Mouse (Mus musculus) embryonic facial prominence, embryonic 10.5 days (tissue): Measurements from ENCODE around the gene Zbp1. TPM values are rescaled to one million over a fixed set of nuclear protein-coding genes. Genes with fewer than 3 reads are reported as not detected.
A peak's percentile ranks its signal among the peaks of the same experiment; 100 is the strongest.

Experiments used
- DNase-seq: peaks from one replicate; pipeline ENCODE4 v3.0.0-alpha.2; 2017; ENCODE audit warnings: low spot score
- H3K27ac ChIP-seq: fragments of 300-500 bp; sonication (generic); replicated peaks from 2 replicates; pipeline ENCODE4 v1.5.1; 2016; ENCODE audit warnings: mild to moderate bottlenecking
- H3K27me3 ChIP-seq: fragments of 300-500 bp; sonication (generic); replicated peaks from 2 replicates; pipeline ENCODE4 v1.6.1; 2016; ENCODE audit warnings: low read depth, mild to moderate bottlenecking; ENCODE audit not compliant: poor library complexity, severe bottlenecking
- H3K36me3 ChIP-seq: fragments of 300-500 bp; sonication (generic); replicated peaks from 2 replicates; pipeline ENCODE4 v1.6.1; 2016; ENCODE audit warnings: mild to moderate bottlenecking, moderate library complexity
- H3K4me1 ChIP-seq: fragments of 300-500 bp; sonication (generic); 2 replicates; pipeline ENCODE4 v1.6.1; 2016
- H3K4me3 ChIP-seq: fragments of 300-500 bp; sonication (generic); 2 replicates; pipeline ENCODE4 v1.5.1; 2016; ENCODE audit warnings: mild to moderate bottlenecking, moderate library complexity
- H3K9me3 ChIP-seq: fragments of 300-500 bp; sonication (generic); 2 replicates; pipeline ENCODE4 v1.6.1; 2016; ENCODE audit warnings: mild to moderate bottlenecking
- WGBS: fragments of 180-500 bp; shearing (Covaris S2); methylation state at CpG from one replicate; pipeline ENCODE4 v1.1.7; 2016; 5-methylcytosine and 5-hydroxymethylcytosine counted together
- polyA plus RNA-seq: library from polyadenylated mRNA; unstranded; fragments of >200 nt; fragmentation: Nextera tagmentation; extraction: Ambion mirVana; gene quantifications from 2 replicates; pipeline ENCODE4 v1.2.1, GENCODE M21; 2016

Zbp1 gene
- not detected in 2 replicates for polyA plus RNA-seq

DNA sequence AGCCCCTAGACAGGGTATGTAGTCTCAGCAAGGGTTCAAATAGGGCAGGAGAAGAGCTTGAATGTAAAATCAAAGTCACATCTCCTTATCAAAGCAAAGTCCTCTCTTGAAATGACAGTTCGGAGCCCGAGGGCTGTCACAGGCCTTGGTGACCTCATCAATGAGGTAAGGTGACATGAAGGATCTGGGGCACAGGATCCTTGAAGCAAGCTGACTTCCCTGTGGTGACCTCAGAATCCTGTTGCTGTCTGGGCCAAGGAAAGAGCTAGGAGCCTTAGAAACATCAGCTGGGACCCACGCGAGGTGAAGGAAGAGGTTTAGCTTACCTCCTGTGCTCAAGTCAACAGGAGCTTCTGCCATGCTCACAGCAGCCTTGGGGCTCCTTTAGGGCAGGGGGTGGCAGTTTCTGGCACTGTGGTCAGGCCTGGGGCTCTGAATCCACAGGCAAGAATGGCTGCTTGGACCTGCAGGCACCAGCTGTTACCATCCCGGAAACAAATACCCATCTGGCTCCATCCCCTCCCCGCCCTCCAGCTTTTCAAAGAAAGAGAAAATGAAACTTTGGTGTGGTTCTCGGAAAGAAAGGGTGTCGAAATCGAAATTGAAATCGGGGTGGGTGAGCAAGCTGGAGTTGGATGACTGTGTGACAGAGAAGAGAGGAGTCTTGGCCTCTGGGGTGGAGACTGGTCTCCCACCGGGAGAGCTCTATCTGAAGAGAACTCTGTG lies at the start of gene Zbp1:
TSS of gene Zbp1 (minus strand) at position 508 of the 726 bp plus-strand sequence.
- H3K4me1 ChIP-seq: peaks cover 3% of the 10 kb centered on the region
- no peaks in the 10 kb centered on the region for H3K9me3 ChIP-seq
- WGBS: 76% methylated on average over 11 of the region's 11 CpGs
- H3K36me3 ChIP-seq: no peaks in the 10 kb centered on the region
- DNase-seq: no peak
- H3K4me3 ChIP-seq: no peak within 1 kb of the TSS
- peaks cover 9% of the 10 kb centered on the region; the same call in 1 of the 2 replicates for H3K27me3 ChIP-seq
- H3K27ac ChIP-seq: no peak within 1 kb of the TSS

GRCm38 (mm10) chr2:173267562-173267961 lies 48.8 kb upstream of the Zbp1 start:
- 82% methylated on average over 3 of the region's 3 CpGs for WGBS
- Histone ChIP-seq H3K9me3 (no peaks in the 10 kb centered on the region), H3K4me1 (peaks cover 66% of the 10 kb centered on the region)

DNA sequence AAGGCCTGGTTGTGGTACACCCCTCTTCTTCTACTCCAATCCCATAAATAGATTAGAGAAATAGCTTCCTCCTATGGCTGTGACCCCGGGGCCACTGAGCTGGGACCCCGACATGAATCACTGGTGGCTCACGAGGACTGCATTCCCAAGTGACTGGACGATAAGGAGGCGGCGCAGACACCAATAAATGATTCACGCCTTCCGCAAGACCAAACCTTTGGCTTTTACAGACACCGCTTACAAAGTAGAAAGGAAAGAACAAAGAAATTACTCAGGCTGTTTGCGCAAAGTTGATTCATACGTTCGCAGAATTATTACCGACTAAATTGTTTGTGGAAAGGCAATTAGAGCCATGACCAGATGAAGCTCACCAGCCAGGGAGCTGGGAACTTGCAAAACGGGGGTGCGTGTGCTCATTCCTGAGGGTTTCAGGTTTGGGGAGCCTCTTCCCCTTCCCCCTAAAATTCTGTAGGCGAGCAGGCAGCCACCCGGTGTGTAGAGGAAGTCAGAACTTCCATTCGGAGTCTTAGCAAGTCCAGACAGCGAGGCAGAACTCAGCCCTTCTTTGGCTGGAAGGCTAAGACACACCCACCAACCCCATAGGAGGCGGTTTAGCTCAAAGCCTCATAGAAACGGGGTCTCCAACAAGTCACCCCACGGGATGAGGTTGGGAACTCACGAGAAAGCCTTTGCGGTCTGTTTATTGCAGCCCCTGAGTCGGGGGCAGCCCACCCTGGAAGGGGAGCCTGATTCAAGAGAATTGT lies 47.8 kb upstream of the Zbp1 start:
- no peaks in the 10 kb centered on the region for H3K9me3 ChIP-seq
- H3K36me3 ChIP-seq: no peaks in the 10 kb centered on the region
- H3K4me1 ChIP-seq: peaks cover 65% of the 10 kb centered on the region
- no peak overlapping the region for H3K4me3 ChIP-seq
- H3K27me3 ChIP-seq: peaks cover 15% of the 10 kb centered on the region; the same call in 1 of the 2 replicates
- H3K27ac ChIP-seq: no peak overlapping the region
- 81% methylated on average over 25 of the region's 25 CpGs for WGBS
- DNase-seq: no peak

More at GRCm38 (mm10) chr2:173267562-173267961, 48.8 kb upstream of the Zbp1 start:
- peaks cover 24% of the 10 kb centered on the region for H3K27me3 ChIP-seq
- no peak overlapping the region for H3K4me3 ChIP-seq
- no peak for DNase-seq
- H3K36me3 ChIP-seq: no peaks in the 10 kb centered on the region
- H3K27ac ChIP-seq: no peak overlapping the region

GRCm38 (mm10) chr2:173265468-173266265 lies 46.9 kb upstream of the Zbp1 start:
- Histone ChIP-seq H3K36me3 (no peaks in the 10 kb centered on the region), H3K4me1 (peaks cover 65% of the 10 kb centered on the region)

DNA sequence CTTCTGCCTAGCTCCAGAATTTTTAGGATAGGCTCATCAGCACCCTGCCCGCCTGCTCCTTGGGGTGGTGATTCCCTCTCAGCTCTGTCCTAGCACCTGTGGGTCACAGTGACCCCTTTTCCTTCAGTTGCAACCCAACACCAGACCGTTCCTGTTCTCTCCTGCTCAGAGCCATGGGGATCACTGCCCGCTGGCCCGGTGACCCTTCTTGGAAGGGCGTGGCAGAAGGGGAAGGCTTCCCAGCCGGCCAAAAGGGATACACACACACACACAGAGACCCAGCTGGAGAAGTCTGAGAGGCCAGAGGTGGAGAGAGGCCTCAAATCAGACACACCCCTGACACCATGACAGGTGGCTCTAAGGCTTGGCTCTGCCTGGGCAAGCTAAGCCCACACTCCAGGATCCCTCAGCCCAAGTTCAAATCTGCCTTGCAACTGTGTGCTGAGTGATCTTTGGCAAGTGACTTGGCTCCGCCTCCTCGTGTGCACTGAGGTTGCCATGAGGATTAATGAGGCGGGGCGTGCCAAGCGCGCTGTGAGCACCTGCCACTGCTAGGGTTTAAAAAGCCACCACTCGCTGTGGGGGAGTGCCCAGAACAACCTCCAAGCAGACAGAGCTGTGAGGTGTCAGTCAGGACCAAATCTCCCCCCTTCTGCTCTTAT lies 45.9 kb upstream of the Zbp1 start:
- 34% methylated on average over 13 of the region's 13 CpGs for WGBS
- no peaks in the 10 kb centered on the region for H3K9me3 ChIP-seq
- H3K4me1 ChIP-seq: peaks cover 66% of the 10 kb centered on the region
- no peak overlapping the region for H3K4me3 ChIP-seq
- peaks cover 13% of the 10 kb centered on the region; the same call in 1 of the 2 replicates for H3K27me3 ChIP-seq
- H3K36me3 ChIP-seq: no peaks in the 10 kb centered on the region
- peak; percentile 39 for DNase-seq
- 0 out of 2 replicates have a peak overlapping the region, but pooled peaks have one; percentile 32 for H3K27ac ChIP-seq

More at GRCm38 (mm10) chr2:173265468-173266265, 46.9 kb upstream of the Zbp1 start:
- no peak for DNase-seq
- H3K4me3 ChIP-seq: no peak overlapping the region
- WGBS: 89% methylated on average over 22 of the region's 22 CpGs
- no peaks in the 10 kb centered on the region for H3K9me3 ChIP-seq
- no peak overlapping the region for H3K27ac ChIP-seq
- H3K27me3 ChIP-seq: peaks cover 13% of the 10 kb centered on the region; the same call in 1 of the 2 replicates

- Histone ChIP-seq H3K4me1 (peaks cover 74% of the 10 kb centered on the region), H3K27ac (peak overlapping the region; percentile 32; the same call in 1 of the 2 replicates), H3K36me3 (no peaks in the 10 kb centered on the region), H3K9me3 (no peaks in the 10 kb centered on the region), H3K4me3 (no peak overlapping the region), H3K27me3 (peaks cover 13% of the 10 kb centered on the region; the same call in 1 of the 2 replicates)
- 61% methylated on average over 11 of the region's 11 CpGs for WGBS
- no peak for DNase-seq
Observed at GRCm38 (mm10) chr2:173263636-173264330, 45.1 kb upstream of the Zbp1 start.

GRCm38 (mm10) chr2:173261497-173261896 lies 42.8 kb upstream of the Zbp1 start:
- WGBS: 85% methylated on average over 10 of the region's 10 CpGs
- Histone ChIP-seq H3K27ac (peak overlapping the region; percentile 32; the same call in 1 of the 2 replicates), H3K4me1 (peaks cover 89% of the 10 kb centered on the region)

GRCm38 (mm10) chr2:173258459-173259091 lies 39.9 kb upstream of the Zbp1 start:
- Histone ChIP-seq H3K36me3 (no peaks in the 10 kb centered on the region; the same call in 1 of the 2 replicates), H3K27me3 (peaks cover 14% of the 10 kb centered on the region; the same call in 1 of the 2 replicates), H3K27ac (peak overlapping the region; percentile 10; the same call in 1 of the 2 replicates), H3K9me3 (no peaks in the 10 kb centered on the region), H3K4me1 (peaks cover 93% of the 10 kb centered on the region), H3K4me3 (no peak overlapping the region)
- DNase-seq: no peak
- WGBS: 26% methylated on average over 9 of the region's 9 CpGs

More at GRCm38 (mm10) chr2:173261497-173261896, 42.8 kb upstream of the Zbp1 start:
- Histone ChIP-seq H3K36me3 (no peaks in the 10 kb centered on the region; the same call in 1 of the 2 replicates), H3K4me3 (no peak overlapping the region), H3K27me3 (peaks cover 9% of the 10 kb centered on the region; the same call in 1 of the 2 replicates), H3K9me3 (no peaks in the 10 kb centered on the region)
- no peak for DNase-seq

DNA sequence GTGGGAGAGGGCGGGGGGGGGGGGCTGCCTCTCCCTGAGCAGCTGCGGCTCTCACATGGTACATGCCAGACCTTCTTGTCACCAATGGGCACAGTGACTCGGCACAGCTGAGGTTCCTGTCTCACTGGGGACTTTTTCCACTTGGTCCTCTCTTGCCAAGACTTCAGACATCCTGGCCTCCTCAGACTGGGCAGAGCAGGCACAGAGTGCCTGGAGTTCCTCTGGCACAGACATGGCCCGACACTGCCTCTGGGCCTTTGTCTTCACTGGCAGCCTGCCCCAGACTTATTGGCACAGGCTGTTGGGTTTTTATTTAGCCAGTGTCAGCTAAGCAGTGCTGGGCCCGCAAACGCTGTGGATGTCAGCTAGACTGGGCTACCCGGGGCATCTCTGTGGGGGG lies 38.9 kb upstream of the Zbp1 start:
- H3K4me1 ChIP-seq: peaks cover 99% of the 10 kb centered on the region
- 0 out of 2 replicates have a peak overlapping the region, but pooled peaks have one; percentile 14 for H3K27ac ChIP-seq
- WGBS: 59% methylated on average over 7 of the region's 7 CpGs
- no peaks in the 10 kb centered on the region; the same call in 1 of the 2 replicates for H3K36me3 ChIP-seq
- DNase-seq: no peak
- peaks cover 14% of the 10 kb centered on the region; the same call in 1 of the 2 replicates for H3K27me3 ChIP-seq
- H3K9me3 ChIP-seq: no peaks in the 10 kb centered on the region
- no peak overlapping the region for H3K4me3 ChIP-seq

DNA sequence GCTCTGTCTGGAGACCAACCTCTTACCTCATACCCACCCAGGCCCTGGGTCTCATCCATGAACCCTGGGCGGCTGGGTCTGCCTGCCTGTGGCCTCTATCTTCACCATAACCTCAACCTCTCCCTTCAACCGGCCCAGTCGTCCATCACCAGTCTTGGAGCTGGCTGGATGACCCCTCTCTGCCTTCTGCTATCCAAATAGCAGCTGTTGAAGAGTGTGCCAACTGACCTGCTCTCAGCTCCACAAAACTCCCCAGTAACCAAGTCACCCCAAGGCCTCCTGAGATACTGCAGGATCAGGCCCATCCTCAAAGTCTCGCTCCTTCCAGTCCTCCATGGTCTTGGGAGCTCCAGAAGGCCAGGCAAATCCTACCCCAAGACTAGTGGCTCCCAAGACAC lies 37.8 kb upstream of the Zbp1 start:
- Histone ChIP-seq H3K27ac (0 out of 2 replicates have a peak overlapping the region, but pooled peaks have one; percentile 78), H3K36me3 (no peaks in the 10 kb centered on the region; the same call in 1 of the 2 replicates), H3K9me3 (no peaks in the 10 kb centered on the region), H3K4me1 (peaks cover 100% of the 10 kb centered on the region), H3K4me3 (no peak overlapping the region), H3K27me3 (peaks cover 14% of the 10 kb centered on the region; the same call in 1 of the 2 replicates)
- WGBS: 80% methylated on average over 4 of the region's 4 CpGs
- DNase-seq: no peak
